9 mouse cellular contexts compared by ENCODE assay signal in genomic region chr12:105476453-105476852, GRCm38 (mm10). TPM values are rescaled to one million over a fixed set of nuclear protein-coding genes. Genes with fewer than 3 reads are reported as not detected.
A peak's percentile ranks its signal among the peaks of the same experiment; 100 is the strongest.
DNase-seq lines count a peak whose midpoint lies in the region; ATAC-seq and TF ChIP-seq lines count a peak whose summit lies in the region.
"Had no signal": no experiment of that assay in that cellular context is flagged by ENCODE, and none has a peak within 500 bp of the region (broad histone marks: within the 10 kb centered on the region; RNA-seq: fewer than 3 reads in every experiment).

No protein-coding gene starts in this region.

- H3K4me3 ChIP-seq in layer of hippocampus, adult 2 months: no peak overlapping the region
- no peak overlapping the region for H3K4me3 ChIP-seq in hindbrain, embryonic 14.5 days (replicated peaks; ENCODE audit: low read length)
- H3K4me3 ChIP-seq in midbrain, embryonic 12.5 days: no peak overlapping the region

- no peaks in the 10 kb centered on the region for H3K9me3 ChIP-seq in hindbrain, embryonic 14.5 days (ENCODE audit: control insufficient read depth, low read length)
- no peaks in the 10 kb centered on the region for H3K9me3 ChIP-seq in midbrain, embryonic 12.5 days

- H3K9ac ChIP-seq in hindbrain, embryonic 14.5 days: no peak overlapping the region
- no peak overlapping the region for H3K9ac ChIP-seq in midbrain, embryonic 12.5 days (replicated peaks)

- peak in 1 of 2 experiments; percentile 78 for DNase-seq in layer of hippocampus, adult 2 months (ENCODE audit: low spot score in 2 of 2)
- no peak for DNase-seq in layer of hippocampus, adult 9-10 months (ENCODE audit: low spot score)
- peak; percentile 53 for DNase-seq in c-Kit-positive CD71-negative TER-119-negative erythroid progenitor cells, embryonic 14.5 days (ENCODE audit: low read depth)
- DNase-seq in hindbrain, embryonic 14.5 days (ENCODE audit: low spot score): peak; percentile 73
- DNase-seq in left cerebral cortex, postnatal 4 days: peak; percentile 70
- peak; percentile 50 for DNase-seq in splenic B cell, adult 2 months (ENCODE audit: low read depth, low spot score)

- peak; percentile 64; the same call in 1 of the 2 replicates for ATAC-seq in erythroblast, adult 5-6 weeks (replicated peaks; ENCODE audit: low FRiP score, poor library complexity, severe bottlenecking)
- peak; percentile 38; the same call in 1 of the 2 replicates for ATAC-seq in hindbrain, embryonic 14.5 days (ENCODE audit: low FRiP score)
- 0 out of 2 replicates have a peak, but pooled peaks have one; percentile 48 for ATAC-seq in midbrain, embryonic 12.5 days (ENCODE audit: low FRiP score, low read depth)

- H3K27me3 ChIP-seq in hindbrain, embryonic 14.5 days (ENCODE audit: control insufficient read depth, insufficient read depth, low read length): no peaks in the 10 kb centered on the region
- H3K27me3 ChIP-seq in midbrain, embryonic 12.5 days: no peaks in the 10 kb centered on the region
- no peaks in the 10 kb centered on the region for H3K27me3 ChIP-seq in splenic B cell, adult 2 months (ENCODE audit: control insufficient read depth, insufficient read depth, low read length, poor library complexity, severe bottlenecking)

- intact Hi-C loops in left cerebral cortex, postnatal 4 days (cut with DNase I): no loop called here

- 0 out of 2 replicates have a peak, but pooled peaks cover 12% of the 10 kb centered on the region for H3K36me3 ChIP-seq in hindbrain, embryonic 14.5 days (replicated peaks; ENCODE audit: control insufficient read depth, insufficient read depth)
- no peaks in the 10 kb centered on the region for H3K36me3 ChIP-seq in midbrain, embryonic 12.5 days
- no peaks in the 10 kb centered on the region for H3K36me3 ChIP-seq in splenic B cell, adult 2 months (ENCODE audit: control insufficient read depth, insufficient read depth, low read length, poor library complexity, severe bottlenecking)

- peak overlapping the region; percentile 82 for H3K27ac ChIP-seq in layer of hippocampus, adult 2 months
- peak overlapping the region; percentile 79 for H3K27ac ChIP-seq in hindbrain, embryonic 14.5 days
- peak overlapping the region; percentile 31; the same call in 1 of the 2 replicates for H3K27ac ChIP-seq in midbrain, embryonic 12.5 days (replicated peaks)
- H3K27ac ChIP-seq: macrophage had no signal

- TF ChIP-seq CTCF in layer of hippocampus, adult 2 months (conservative IDR thresholded peaks at IDR 0.05): peak; percentile 88

- peaks cover 22% of the 10 kb centered on the region for H3K4me1 ChIP-seq in hindbrain, embryonic 14.5 days (replicated peaks; ENCODE audit: control insufficient read depth, insufficient read depth, low read length)
- H3K4me1 ChIP-seq in midbrain, embryonic 12.5 days: peaks cover 14% of the 10 kb centered on the region; the same call in 1 of the 2 replicates

- H3K4me2 ChIP-seq in hindbrain, embryonic 14.5 days (replicated peaks): no peak overlapping the region
- no peak overlapping the region for H3K4me2 ChIP-seq in midbrain, embryonic 12.5 days (replicated peaks)

- WGBS in hindbrain, embryonic 14.5 days: 44% methylated on average over 9 of the region's 9 CpGs
- WGBS in midbrain, embryonic 12.5 days: 49% methylated on average over 9 of the region's 9 CpGs

RNA-seq across cellular contexts. Expression of gene D430019H16Rik, which starts 22.8 kb away (rescaled TPM):
- total RNA-seq in layer of hippocampus, adult 2 months (2021): 100 to 1,000 TPM; 115 to 116 TPM
- not detected in 2 replicates for total RNA-seq in erythroblast, adult 5-6 weeks (2015; ENCODE audit: low replicate concordance)
- not detected in 2 replicates for total RNA-seq in erythroblast, adult 5-6 weeks (2017; ENCODE audit: low replicate concordance)
- 18.8 and 22.2 TPM in 2 replicates for polyA plus RNA-seq in hindbrain, embryonic 14.5 days (2014; fragmentation: Nextera tagmentation; extraction: Ambion mirVana)
- total RNA-seq in left cerebral cortex, postnatal 4 days (2021): 100 to 1,000 TPM; 210 to 211 TPM
- 7.0 TPM in 2 replicates for polyA plus RNA-seq in midbrain, embryonic 12.5 days (2016; fragmentation: Nextera tagmentation; extraction: Ambion mirVana)
- polyA plus RNA-seq: macrophage had no signal

Comparison
In these comparisons a context has a peak if more than half of its experiments do, and no peak if none do; other contexts are left out.
1. H3K27ac ChIP-seq: peak in every context shown above with its lines; median percentile 82 in layer of hippocampus, adult 2 months; 79 in hindbrain, embryonic 14.5 days; 31 in midbrain, embryonic 12.5 days.
2. RNA of gene D430019H16Rik, which starts 22.8 kb away (total RNA-seq): 210 to 211 TPM in left cerebral cortex, postnatal 4 days and 115 to 116 TPM in layer of hippocampus, adult 2 months; not detected in erythroblast, adult 5-6 weeks; every median in the first group is over 100 times any median in the second.
3. Peak in every context shown above with its lines, with median percentiles within 50 percentile points of each other: ATAC-seq.